Mouse (Mus musculus): ENCODE data around the gene Gm33543. TPM values are rescaled to one million over a fixed set of nuclear protein-coding genes. Genes with fewer than 3 reads are reported as not detected.
A peak's percentile ranks its signal among the peaks of the same experiment; 100 is the strongest.

The Gm33543 gene
- not detected in 2 replicates for polyA plus RNA-seq (2011; ENCODE audit: insufficient read depth, insufficient read length, low replicate concordance, missing spikeins)

- 82% methylated on average over 9 of the region's 9 CpGs for WGBS
- Histone ChIP-seq H3K4me1 (ENCODE audit: control insufficient read depth, insufficient read depth, low read length) (no peaks in the 10 kb centered on the region; the same call in 1 of the 2 replicates), H3K4me3 (replicated peaks; ENCODE audit: control insufficient read depth, low read depth, low read length) (no peak within 1 kb of the TSS), H3K27ac (ENCODE audit: control insufficient read depth, insufficient read depth, low read depth, low read length, poor library complexity) (no peak within 1 kb of the TSS)
- no peak for TF ChIP-seq CTCF (IDR thresholded peaks at IDR 0.05; ENCODE audit: control insufficient read depth, insufficient read depth, low read length)
- no peak for TF ChIP-seq POLR2A (IDR thresholded peaks at IDR 0.05; ENCODE audit: borderline replicate concordance, control insufficient read depth, low read depth, low read length)
Measured at GRCm38 (mm10) chr10:95842789-95843637, at the start of gene Gm33543. Gene Gm33543, minus strand, starts transcription at chr10:95842930.

GRCm38 (mm10) chr10:95892132-95892531 is 49.4 kb upstream of the Gm33543 start:
- no peak overlapping the region for H3K4me3 ChIP-seq (replicated peaks; ENCODE audit: control insufficient read depth, low read depth, low read length)
- H3K27ac ChIP-seq (ENCODE audit: control insufficient read depth, insufficient read depth, low read depth, low read length, poor library complexity) = no peak overlapping the region
- 73% methylated on average over 9 of the region's 9 CpGs for WGBS
- no peaks in the 10 kb centered on the region for H3K4me1 ChIP-seq (ENCODE audit: control insufficient read depth, insufficient read depth, low read length)
- TF ChIP-seq POLR2A (IDR thresholded peaks at IDR 0.05; ENCODE audit: borderline replicate concordance, control insufficient read depth, low read depth, low read length) = no peak
- no peak for TF ChIP-seq CTCF (IDR thresholded peaks at IDR 0.05; ENCODE audit: control insufficient read depth, insufficient read depth, low read length)

- Histone ChIP-seq H3K27ac (ENCODE audit: control insufficient read depth, insufficient read depth, low read depth, low read length, poor library complexity) (no peak overlapping the region), H3K4me1 (ENCODE audit: control insufficient read depth, insufficient read depth, low read length) (no peaks in the 10 kb centered on the region), H3K4me3 (replicated peaks; ENCODE audit: control insufficient read depth, low read depth, low read length) (no peak overlapping the region)
- TF ChIP-seq POLR2A (IDR thresholded peaks at IDR 0.05; ENCODE audit: borderline replicate concordance, control insufficient read depth, low read depth, low read length) (no peak), CTCF (IDR thresholded peaks at IDR 0.05; ENCODE audit: control insufficient read depth, insufficient read depth, low read length) (no peak)
- WGBS = 71% methylated on average over 7 of the region's 7 CpGs
Measured at GRCm38 (mm10) chr10:95891214-95891960, 48.7 kb upstream of the Gm33543 start.

- H3K27ac ChIP-seq (ENCODE audit: control insufficient read depth, insufficient read depth, low read depth, low read length, poor library complexity) = no peak overlapping the region
- WGBS = 80% methylated on average over 7 of the region's 7 CpGs
- peaks cover 1% of the 10 kb centered on the region; the same call in 1 of the 2 replicates for H3K4me1 ChIP-seq (ENCODE audit: control insufficient read depth, insufficient read depth, low read length)
- no peak for TF ChIP-seq CTCF (IDR thresholded peaks at IDR 0.05; ENCODE audit: control insufficient read depth, insufficient read depth, low read length)
- no peak for TF ChIP-seq POLR2A (IDR thresholded peaks at IDR 0.05; ENCODE audit: borderline replicate concordance, control insufficient read depth, low read depth, low read length)
- H3K4me3 ChIP-seq (replicated peaks; ENCODE audit: control insufficient read depth, low read depth, low read length) = no peak overlapping the region
Measured at GRCm38 (mm10) chr10:95883761-95884517, 41.2 kb upstream of the Gm33543 start.

- Histone ChIP-seq H3K4me1 (ENCODE audit: control insufficient read depth, insufficient read depth, low read length) (peaks cover 1% of the 10 kb centered on the region; the same call in 1 of the 2 replicates), H3K4me3 (replicated peaks; ENCODE audit: control insufficient read depth, low read depth, low read length) (no peak overlapping the region), H3K27ac (ENCODE audit: control insufficient read depth, insufficient read depth, low read depth, low read length, poor library complexity) (no peak overlapping the region)
- 43% methylated on average over 9 of the region's 9 CpGs for WGBS
- TF ChIP-seq POLR2A (IDR thresholded peaks at IDR 0.05; ENCODE audit: borderline replicate concordance, control insufficient read depth, low read depth, low read length) = no peak
- TF ChIP-seq CTCF (IDR thresholded peaks at IDR 0.05; ENCODE audit: control insufficient read depth, insufficient read depth, low read length) = no peak
Measured at GRCm38 (mm10) chr10:95882036-95882435, 39.3 kb upstream of the Gm33543 start.

- H3K27ac ChIP-seq (ENCODE audit: control insufficient read depth, insufficient read depth, low read depth, low read length, poor library complexity) = peak overlapping the region; percentile 15
- H3K4me1 ChIP-seq (ENCODE audit: control insufficient read depth, insufficient read depth, low read length) = peaks cover 1% of the 10 kb centered on the region; the same call in 1 of the 2 replicates
- 42% methylated on average over 17 of the region's 17 CpGs for WGBS
- H3K4me3 ChIP-seq (replicated peaks; ENCODE audit: control insufficient read depth, low read depth, low read length) = peak overlapping the region; percentile 46
- TF ChIP-seq CTCF (IDR thresholded peaks at IDR 0.05; ENCODE audit: control insufficient read depth, insufficient read depth, low read length) (no peak), POLR2A (IDR thresholded peaks at IDR 0.05; ENCODE audit: borderline replicate concordance, control insufficient read depth, low read depth, low read length) (no peak)
Measured at GRCm38 (mm10) chr10:95879983-95880934, 37.5 kb upstream of the Gm33543 start.

GRCm38 (mm10) chr10:95870782-95871181 is 28.1 kb upstream of the Gm33543 start:
- 64% methylated on average over 2 of the region's 2 CpGs for WGBS
- H3K4me3 ChIP-seq (replicated peaks; ENCODE audit: control insufficient read depth, low read depth, low read length) = no peak overlapping the region
- TF ChIP-seq CTCF (IDR thresholded peaks at IDR 0.05; ENCODE audit: control insufficient read depth, insufficient read depth, low read length) (no peak), POLR2A (IDR thresholded peaks at IDR 0.05; ENCODE audit: borderline replicate concordance, control insufficient read depth, low read depth, low read length) (no peak)
- no peak overlapping the region for H3K27ac ChIP-seq (ENCODE audit: control insufficient read depth, insufficient read depth, low read depth, low read length, poor library complexity)
- no peaks in the 10 kb centered on the region; the same call in 1 of the 2 replicates for H3K4me1 ChIP-seq (ENCODE audit: control insufficient read depth, insufficient read depth, low read length)
